Mouse (Mus musculus): Measurements from ENCODE around the gene Pop4. TPM values are rescaled to one million over a fixed set of nuclear protein-coding genes. Genes with fewer than 3 reads are reported as not detected.
A peak's percentile ranks its signal among the peaks of the same experiment; 100 is the strongest.

Gene Pop4
- total RNA-seq, 2 experiments from 2014 or later: 15.5 to 15.9 TPM

GRCm38 (mm10) chr7:38219526-38219925 is 51.7 kb downstream of the Pop4 start:
- no peak for DNase-seq

DNA sequence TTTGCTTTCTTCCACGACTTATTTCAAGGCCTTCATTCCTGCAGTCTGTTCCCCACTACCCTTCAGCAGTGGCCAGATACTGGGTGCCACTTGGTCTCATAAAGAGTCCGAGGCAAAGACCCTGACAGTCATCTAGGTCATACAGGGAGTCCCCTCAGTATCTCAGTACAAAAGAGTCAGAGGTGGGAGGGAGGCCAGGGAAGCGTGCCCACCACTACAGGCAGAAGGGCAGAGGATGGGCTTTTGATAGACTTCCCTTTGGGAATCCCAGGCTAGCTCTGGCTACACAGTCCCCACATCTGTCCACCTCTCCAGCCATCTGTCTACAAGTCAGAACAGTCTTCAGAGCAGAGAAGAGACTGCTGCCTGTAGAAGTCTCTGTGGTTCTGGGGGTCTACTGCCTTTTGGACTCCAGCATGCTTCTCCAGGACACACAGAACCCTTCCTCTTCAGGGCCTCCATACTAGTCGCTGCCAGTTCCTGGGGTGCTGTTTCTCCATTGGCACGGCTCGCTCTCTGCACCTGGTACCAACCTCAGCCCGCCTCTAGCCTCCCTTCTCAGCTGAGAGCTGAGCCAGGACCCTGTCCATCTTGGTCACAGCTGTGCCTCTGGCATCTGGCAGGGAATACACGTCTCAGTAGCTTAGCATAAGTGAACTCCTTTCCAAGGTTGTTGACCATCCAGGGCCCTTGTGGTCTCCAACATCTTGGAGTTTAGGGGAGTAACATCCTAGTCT is 52.4 kb downstream of the Pop4 start:
- no peak for DNase-seq

DNA sequence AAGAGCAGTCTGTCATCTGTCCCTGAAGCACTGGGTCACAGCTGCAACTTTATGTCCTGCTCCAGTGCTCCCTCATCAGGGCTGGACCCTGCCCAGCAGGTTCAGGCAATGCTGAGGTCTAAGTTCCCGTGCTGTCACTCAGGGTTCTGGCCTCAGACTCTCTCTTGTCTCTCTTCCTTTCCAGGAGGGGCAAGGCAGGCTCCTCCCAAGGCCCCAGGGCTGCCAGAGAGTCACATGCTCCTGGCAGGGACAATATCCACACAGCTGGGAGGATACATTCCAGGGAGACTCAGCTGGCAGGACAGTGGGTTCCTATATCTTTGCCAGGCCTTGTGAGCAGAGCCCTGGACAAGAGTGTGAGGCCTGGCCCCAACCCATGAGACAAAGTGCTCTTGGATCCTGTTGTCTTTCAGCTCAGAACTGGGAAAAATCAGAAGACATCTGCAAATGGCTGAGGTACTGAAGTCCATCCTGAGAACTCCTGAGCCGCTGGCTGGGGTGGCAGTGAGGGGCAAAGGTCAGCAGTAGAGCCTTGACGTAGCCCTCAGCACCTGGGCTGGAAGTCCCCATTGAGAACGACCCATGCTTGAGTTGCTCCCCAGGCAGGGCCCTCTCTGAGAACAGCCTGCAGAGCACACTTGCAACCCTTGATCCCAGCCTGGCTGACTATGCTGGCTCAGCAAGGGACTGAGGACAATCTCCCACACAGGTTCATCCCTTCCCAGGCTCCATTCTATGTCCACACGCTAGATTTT is 53.6 kb downstream of the Pop4 start:
- DNase-seq: peak; percentile 84

GRCm38 (mm10) chr7:38215697-38216096 is 55.5 kb downstream of the Pop4 start:
- no peak for DNase-seq

GRCm38 (mm10) chr7:38215281-38215680 is 55.9 kb downstream of the Pop4 start:
- DNase-seq: no peak

DNA sequence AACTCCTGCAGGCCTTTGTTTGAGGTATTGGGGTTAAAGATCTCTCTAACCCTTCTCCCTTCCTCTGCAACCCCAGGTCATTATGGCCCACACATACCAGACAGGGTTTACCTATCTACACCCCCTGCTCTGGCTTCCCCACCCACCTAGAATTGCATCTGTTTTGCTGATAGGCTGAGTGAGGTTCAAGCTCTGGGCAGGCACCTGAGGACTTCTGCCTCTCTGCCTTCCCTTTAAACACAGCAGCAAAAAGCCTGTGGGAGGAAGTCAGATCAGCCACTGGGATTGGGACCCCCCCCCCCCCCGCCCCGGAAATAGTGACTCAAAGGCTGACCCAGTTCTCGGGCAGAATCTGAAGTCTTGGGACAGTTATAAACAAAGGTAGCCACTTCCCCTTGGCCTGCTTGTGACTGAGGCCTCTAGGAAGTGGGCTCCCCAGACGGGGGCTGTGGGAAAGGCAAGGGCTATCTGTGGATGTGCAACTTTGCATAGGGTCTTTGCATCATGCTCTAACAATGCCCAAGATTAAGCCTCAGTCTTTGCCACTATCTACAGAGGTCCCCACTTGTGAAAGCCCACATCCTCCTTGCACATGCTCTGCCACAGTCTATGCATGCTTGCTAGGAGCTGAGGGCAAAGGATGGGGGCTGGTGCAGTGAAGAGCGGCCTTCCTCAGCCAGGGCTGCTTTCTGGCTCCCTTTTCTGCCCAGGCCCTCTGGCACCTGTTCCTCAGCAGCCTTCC is 56.6 kb downstream of the Pop4 start:
- DNase-seq: no peak

- DNase-seq: peak; percentile 24
Observed at GRCm38 (mm10) chr7:38212651-38213062, 58.6 kb downstream of the Pop4 start.

Other genes with a start within 250 kb of the Pop4 start
- gene Uri1, start 247.9 kb downstream of the Pop4 start, total RNA-seq (2021): 10 to 100 TPM; 35.3 to 41.8 TPM
- 1 to 10 TPM; 3.1 to 8.2 TPM for gene Ccne1, start 163.9 kb downstream of the Pop4 start, total RNA-seq (2021)
- gene 1600014C10Rik, start 88.2 kb downstream of the Pop4 start, total RNA-seq (2021): 10 to 100 TPM; 15.1 to 15.8 TPM
- gene Plekhf1, start 43.4 kb downstream of the Pop4 start, total RNA-seq (2021): 1 to 10 TPM; 5.7 to 9.4 TPM